Mouse (Mus musculus) urinary bladder, postnatal 25 days (tissue): ENCODE data around the gene Ankrd17.

ENCODE experiments used
- DNase-seq: peaks from one replicate; pipeline ENCODE4 v3.0.0; 2022; ENCODE audit warnings: low spot score

Ankrd17 gene

DNA sequence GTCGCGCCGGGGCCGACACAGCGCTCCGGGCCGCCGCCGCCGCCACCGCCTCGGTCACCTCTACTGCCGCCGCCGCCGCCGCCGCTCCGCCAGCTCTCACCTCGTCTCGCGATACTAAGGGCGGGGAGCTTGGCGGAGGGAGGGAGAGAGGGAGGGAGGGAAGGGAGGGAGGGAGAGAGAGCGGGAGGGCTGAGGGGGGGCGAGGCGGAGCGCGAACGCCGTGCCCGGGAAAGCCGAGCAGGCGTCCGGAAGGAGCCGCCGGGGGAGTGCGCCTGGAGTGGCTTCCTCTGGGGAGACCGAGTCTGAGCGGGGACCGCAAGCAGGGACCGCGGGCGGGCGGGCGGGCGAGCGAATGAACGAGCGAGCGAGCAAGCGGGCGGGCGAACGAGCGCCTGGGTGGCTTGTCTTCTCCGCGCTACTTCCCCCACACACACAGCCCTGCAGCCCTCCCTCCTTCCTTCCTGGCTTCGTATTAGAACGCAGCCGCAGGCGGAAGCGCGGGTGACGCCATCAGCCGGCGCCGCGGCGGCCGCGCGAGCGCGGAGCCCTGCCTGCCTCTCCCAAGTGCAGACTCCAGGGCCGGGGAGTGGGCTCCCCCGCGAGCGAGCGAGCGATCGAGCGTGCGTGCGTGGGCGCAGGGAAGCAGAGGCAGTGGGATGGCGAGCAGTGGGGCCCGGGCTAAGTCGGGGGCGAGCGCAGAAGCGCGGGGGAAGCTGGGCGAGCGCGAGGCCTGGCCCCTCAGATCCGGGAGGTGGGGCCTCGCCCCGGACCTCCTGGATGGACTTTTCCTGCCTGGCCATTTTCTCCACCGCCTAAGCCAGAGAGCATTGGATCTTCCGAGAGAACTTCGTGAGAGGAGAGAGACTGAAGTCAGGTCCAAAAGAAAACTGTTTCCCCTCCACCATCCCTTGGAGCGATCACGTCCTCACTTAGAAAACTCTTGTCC is at the start of gene Ankrd17:
Ankrd17 (minus strand) TSS at position 457 of the 946 bp plus-strand sequence.
- peak; percentile 84 for DNase-seq

DNA sequence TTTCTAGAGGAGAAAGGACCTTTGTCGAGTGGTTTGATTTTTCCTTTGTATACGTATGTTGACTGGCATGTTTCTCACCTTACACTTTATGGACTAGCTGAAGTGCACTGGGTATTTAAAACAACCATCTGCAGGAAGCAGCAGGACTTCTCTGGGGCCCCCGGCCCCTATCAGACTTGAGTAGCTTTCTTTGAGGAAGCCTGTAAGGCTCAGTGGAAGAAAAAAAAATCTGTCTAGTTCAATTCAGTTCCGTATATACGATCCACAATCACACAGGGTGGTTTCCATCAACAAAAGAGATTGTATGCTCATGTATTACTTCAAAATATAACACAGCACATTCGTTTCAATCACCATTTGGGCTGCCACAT is 48.5 kb upstream of the Ankrd17 start:
- no peak for DNase-seq

DNA sequence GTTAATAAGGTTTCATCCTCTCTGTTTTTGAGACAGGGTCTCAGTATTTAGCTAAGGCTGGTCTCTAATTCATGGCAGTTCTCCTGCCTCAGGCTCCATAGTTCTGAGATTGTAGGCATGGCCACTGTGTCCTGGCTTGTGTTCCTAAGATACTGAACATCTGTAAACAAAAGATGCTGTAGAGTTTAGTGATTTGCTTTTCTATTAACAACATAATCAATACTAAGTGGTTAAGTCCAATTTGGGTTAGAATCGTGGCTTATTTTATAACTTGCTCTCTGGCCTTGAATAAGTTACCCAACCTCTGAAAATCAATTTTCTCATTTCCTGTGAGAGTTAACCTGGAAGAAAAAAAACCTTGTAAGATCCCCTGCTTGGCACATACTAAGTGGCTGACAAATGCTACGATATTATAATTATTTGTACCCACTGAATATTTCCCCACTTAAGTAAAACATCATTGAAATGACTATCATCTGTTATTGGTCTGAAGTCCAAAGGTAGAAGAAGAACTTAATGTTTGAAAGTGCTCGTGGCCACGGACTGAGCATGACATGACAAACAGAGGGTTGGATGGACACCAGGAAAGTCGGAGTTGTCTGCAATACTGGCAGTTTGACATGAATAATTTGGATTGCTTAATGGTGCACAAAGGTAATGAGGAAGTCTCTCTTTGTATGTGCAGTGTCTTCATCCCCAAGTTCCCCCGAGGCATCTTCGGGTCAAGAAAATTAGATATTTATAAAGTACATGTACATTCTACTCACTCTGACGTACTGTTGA is 48.0 kb upstream of the Ankrd17 start:
- no peak for DNase-seq

DNA sequence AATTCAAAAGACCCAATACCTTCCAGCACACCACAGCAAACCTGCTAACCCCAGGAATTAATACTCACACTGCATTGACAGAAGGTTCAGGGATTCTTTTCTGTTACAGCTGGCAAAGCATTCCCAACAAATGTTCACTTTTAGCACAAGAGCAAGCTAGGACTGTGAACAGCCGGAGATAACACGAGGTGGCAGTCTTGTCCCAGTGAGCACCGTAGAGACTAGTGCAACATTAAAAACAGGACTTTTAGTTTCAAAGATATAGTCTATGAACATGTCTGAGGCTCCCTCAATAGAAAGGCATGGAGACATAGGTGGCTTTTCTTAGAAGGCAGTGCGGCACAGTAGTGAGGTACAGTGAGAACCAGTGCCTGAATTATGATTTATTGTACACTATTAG is 38.8 kb upstream of the Ankrd17 start:
- DNase-seq: no peak

DNA sequence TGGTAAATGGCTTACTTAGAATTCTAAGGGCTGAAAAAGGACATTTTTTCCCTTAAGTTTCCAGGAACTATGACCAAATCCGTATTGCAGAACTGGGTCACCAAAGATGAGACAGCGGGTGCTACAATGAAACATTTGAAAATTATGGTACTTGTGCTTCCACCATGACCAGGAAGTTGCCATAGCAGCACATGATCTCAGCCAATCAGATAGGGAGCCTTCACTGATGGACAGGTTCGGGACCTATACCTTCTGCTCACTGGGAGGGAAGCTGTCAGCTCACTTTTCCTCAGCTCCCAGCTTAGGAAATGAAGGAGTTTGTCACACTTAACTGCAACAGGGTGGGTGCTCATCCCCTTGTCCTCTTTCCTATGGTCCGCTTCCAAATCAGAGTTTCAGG is 30.4 kb upstream of the Ankrd17 start:
- DNase-seq: no peak

DNA sequence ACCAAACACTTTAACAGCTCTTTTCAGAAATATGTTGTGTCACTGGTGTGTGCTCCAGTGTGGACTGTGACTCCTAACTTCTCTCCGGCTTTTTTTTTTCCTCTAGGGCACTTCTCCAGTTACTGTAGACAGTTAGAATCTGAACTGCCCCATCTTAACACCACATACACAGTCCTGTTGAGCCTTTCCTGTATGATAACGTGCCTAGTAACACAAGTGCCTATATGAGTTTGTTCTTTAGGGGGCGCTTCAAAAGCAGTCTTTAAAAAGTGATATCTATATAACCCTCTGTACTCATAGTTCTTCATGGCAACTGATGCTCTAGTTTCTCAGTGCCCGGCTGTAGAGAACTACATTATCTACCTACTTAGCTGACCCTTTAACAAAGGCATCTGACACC is 27.9 kb upstream of the Ankrd17 start:
- DNase-seq: no peak

DNA sequence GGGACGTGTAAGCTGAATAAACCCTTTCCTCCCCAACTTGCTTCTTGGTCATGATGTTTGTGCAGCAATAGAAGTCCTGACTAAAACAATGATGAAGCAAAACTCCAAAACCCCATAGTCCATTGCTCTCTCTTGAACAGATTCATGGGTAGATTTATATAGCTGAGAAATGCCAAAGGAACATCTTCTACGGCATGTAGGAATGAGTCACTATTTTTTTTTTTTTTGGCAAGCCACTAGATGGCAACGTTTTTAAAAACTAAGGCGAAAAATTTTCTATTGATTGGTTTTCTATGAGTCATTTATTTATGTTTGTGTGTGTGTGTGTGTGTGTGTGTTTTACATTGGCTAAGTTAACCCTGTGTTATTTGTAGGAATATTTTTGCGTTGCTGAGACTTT is 27.4 kb upstream of the Ankrd17 start:
- DNase-seq: no peak

DNA sequence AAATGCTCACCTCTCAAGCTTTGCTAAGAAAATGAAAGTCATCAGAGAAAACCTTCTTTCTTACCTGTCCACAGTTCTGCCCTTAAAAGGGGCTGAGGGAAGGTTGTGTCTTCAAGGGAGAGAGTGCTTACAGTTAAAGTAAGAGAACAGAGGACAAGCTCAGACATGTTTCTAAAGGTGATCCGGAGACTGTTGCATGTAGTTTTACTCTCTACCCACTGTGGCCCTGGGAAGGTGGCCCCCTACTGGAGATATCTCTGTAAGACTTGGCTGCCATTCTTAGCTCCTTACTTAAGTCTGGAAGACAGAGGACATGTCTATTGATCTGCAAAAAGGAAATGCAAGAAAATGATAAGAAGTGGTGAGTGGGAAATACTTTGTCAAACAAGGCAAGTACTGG is 16.7 kb upstream of the Ankrd17 start:
- DNase-seq: no peak

DNA sequence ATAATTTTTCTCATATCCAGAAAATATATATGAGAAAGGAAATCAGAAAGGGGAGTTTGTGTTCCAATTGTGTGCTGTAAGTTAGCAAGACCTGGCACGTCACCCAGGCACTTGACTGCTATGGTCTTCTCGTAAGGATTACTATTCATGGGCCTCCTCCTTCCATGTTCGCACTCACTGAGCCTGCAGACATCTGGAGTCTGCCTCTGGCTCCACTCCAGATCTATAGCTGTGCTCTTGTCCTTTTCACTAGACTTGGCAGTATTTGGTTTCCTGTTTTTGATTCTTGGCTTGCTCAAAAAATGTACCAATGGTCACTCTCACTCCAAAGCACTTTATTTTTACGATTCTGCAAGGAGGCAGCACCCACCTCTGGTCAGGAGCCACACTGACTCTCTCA is 15.1 kb upstream of the Ankrd17 start:
- no peak for DNase-seq

DNA sequence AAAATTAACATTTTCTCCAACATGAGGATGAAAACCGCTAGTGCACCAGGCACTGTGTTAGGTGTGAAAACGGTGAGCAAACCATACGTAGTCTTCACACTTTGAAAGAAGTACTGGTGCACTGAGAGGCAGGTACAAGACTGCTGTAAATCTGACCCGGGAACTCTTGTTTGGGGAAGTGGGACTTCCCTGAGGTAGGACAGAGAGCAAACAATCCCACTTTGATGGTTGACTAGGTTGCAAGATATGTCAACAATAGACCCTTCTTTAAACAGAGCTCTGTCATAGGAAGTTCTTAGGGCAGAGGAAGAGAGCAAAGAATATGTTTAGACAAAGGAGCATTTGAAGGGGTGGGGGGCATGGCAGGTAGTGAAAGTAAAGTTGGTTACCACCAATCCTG is 7.3 kb upstream of the Ankrd17 start:
- DNase-seq: no peak

DNA sequence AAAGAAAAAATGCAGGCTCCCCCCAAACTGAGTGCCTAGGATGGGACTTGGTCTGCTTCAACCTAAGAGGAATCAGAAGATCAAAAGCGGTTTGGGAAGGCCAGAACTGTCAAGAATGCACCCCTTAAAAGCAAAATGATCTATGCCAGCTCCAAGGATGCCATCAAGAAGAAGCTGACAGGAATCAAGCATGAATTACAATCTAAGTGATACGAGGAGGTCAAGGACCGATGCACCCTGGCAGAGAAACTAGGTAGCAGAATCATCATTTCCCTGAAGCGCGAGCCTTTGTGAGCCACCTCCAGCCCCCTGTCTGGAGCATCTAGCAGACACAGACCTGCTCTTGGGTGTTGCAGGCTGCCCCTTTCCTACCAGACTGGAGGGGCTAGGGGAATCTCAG is 4.0 kb upstream of the Ankrd17 start:
- no peak for DNase-seq

DNA sequence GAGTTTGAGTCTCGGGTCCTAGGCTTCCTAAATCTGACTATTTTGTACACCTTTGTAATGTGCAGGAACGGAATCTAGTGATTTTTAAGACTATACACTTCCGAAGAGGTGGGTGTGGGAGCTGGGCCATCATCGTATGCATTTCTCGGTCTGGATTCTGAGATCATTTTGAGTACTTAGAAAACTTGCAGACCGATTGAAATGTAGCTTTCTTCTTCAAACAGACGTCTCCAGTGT is 608 bp upstream of the Ankrd17 start, which contains the start of gene Gm9958:
Gm9958 (plus strand) TSS at position 138 of the 237 bp plus-strand sequence.
- no peak for DNase-seq

DNA sequence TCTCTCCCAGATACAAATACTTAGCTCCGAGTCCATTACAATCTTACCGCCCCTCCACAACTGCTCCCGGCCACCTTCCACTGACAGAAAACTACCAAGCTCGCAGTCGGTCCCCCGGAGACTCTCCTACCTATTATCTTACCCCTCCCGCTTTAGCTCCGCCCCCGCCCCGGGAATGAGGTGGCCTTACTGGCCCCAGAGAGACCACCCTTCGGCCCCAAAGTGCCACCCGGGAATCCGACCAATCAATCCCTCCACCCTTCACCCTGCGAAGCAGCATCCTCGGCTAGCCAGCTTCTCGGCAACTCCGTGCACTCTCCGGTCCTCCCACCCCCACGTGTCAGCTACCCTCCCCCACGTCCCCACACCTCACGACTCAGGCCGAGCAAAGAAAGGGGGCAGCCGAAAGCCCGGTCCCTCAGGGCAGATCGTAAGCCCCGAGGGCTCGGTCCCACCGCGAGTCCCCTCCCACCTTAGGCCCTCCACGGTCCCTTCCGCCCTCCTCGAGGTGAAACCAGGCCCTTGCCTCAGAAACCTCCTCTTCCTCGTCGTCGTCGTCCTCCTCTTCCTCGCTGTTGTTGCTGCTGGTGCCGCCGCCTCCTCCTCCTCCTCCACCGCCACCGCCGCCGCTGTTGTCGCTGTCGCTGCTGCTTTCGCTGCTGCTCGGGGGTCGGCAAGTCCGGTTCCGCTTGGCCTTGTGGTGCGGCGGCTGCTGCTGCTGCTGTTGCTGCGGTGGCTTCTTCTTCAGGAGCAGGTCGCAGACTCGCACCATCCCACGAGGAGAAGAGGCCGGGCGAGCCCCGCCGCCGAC is 1.0 kb downstream of the Ankrd17 start:
- DNase-seq: peak; percentile 40

DNA sequence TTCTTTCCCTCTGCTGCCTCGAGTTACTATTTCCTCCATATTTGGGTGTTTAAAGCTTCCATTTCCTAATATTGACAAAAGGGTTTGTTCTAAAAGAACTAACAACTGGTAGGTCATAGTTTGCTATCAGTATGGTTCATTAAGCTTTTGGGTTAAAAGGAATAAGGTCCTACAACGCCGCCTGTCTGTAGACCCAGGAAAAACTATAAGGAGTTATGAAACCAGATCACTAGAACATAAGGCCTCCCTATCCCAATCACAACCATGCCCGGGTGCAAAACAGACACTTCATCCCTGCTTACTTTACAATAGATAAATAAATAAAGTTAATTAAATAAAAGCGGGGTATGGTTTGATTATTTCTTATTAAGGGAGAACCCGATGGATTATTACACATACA is 1.9 kb downstream of the Ankrd17 start:
- peak; percentile 60 for DNase-seq

DNA sequence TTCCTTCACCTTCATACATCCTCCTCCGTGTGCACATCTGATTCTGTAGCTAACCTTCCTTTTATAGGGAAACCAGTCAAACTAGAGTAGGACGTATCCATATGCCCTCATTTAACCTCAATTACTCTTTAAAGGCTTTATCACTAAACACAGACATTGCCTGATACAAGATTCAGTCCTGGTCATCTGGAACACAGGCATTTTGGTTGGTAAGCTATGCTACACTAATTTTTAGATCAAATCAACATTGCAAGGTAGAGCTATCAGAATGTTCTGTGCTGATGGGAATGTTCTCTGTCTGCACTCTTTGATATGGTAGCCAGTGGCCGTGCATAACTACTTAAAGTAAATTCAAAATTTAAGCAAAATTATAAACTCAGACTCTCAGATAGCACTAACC is 10.6 kb downstream of the Ankrd17 start:
- no peak for DNase-seq

DNA sequence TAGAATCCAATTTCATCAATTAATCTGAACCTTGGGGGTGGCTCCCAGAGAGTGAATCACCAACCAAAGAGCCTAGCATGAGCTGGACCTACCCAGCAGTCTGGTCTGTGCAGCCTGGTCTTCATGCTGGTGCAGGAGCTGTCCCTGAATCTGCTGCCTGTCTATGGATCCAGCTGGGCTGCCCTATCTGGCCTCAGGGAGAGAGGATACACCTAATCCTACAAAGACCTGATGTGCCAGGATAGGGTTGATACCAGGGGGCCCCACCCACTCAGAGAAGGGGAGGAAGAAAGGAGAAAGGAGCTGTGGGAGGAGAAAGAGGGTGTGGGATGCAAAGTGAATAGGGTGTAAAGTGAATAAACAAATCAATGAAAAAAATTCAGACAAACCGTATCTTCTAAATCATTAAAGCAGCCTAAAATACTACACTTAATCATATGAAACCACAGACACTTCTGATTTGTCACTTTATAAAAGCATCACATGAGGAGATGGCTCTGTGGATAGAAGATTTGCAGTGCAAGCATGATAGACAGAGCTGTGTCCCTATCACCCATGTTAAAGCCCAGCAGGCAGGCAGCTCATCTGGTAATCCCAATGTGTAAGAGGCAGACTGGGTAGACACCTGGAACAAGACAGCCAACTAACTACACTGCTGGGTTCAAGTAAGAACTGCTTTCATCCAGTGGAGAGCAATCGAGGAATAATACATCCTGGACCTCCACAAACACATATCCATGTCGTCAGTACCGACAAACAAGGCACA is 12.6 kb downstream of the Ankrd17 start:
- no peak for DNase-seq

DNA sequence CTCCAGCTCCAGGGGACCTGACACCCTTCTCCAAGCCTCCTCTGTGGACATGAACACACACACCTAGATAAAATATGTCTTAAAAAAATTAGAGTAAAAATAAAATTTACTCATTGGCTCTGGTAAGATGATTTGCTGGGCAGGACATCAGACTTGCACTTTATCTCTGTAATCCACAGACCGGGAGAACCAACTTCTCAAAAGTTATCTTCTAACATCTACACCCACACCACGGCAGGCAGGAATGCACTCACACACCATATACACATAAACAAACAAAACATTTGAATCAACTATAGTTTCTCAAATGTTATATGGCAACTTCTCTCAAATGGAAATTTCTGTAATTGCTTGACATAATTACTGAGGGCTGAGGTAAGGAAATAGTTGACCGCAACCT is 19.5 kb downstream of the Ankrd17 start:
- DNase-seq: no peak

DNA sequence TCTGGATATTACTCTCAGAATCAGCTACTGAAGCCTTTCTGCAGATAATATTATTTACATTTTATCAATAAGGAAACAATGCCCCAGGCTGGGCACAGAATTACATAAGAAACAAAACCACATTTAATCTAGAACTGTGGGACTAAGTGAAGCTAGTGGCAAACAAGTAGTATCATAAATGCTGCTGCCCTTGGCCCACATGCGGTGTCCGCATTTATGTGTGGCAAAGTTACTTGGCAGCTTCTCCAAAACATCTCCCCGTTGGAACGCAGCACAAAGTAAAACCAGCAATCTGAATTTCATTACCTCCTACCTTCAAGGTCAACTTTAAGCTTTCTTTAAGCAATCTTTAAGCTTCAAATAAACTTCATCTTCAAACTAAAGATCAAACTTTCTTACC is 25.5 kb downstream of the Ankrd17 start:
- DNase-seq: no peak

DNA sequence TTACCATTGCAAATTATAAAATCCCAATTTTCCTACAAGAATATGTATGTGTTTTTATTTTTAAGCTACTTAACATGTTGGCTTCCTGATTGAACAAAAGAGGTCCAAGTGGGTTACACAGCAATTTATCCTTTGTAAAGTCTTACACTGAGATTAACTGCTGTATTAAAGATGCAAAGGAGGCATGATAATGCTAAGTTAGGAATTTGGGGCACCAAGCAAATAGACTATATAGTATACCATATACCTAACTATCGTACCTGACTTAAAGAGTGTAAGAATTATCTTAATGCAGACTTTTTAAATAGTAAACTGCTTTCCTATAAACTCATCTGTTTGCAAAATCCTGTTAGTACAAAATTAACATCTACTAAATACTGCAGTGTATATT is 26.4 kb downstream of the Ankrd17 start:
- no peak for DNase-seq

DNA sequence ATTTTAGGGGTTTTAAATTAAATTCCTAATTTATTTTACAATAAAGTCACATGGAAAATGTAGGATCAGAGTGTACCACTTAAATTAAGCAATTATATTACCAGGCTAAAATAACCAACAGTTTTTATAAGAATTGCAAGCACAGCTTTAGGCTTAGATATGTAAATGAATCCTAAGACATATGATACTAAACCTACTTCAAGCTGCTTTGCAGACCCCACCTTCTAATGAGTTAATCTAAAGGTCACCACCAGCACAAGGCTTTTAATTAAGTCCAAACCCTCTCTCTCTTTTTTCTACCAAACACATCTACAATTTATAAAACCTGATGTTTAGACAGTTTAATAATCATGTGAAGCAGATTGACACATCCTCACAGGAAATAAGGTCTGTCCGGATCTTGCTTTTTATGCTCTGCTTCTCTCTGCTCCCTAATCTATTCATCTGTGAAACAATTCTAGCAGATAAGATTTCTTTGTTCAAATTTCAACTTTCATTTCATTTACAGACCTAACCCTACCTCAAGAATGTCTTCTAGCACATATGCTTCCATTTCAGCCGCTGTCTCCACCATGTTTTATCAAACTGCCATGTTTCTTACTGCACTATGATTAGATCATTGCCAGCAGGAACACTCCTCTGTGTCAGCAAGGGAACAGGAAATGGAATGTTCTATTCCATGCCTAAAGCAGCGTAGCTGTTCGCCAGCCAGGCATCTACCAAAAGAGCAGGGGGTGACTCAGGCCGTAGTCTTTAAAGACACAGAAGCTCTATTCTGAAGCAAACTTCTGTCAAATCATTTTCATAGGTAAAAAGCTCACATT is 27.0 kb downstream of the Ankrd17 start:
- DNase-seq: peak; percentile 22
